In the genomic region with DNA sequence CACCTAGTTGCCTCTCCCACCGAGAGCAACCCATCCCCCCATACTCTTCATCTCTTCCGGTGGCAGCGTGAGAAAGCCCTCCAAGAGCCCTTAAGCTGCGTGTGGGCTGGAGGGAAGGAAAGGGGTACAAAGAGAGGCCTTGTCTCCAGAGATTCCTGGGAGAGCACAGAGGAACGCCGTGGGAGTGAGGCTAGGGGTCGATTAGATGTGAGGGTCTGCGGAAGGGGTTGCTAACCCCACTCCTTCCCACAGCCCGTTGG, we compare ENCODE assay signal across 8 mouse cellular contexts. TPM values are rescaled to one million over a fixed set of nuclear protein-coding genes. Genes with fewer than 3 reads are reported as not detected.
DNase-seq lines count a peak whose midpoint lies in the region; ATAC-seq and TF ChIP-seq lines count a peak whose summit lies in the region.

No protein-coding gene starts in this region.

- WGBS in liver, adult 2 months, result 6% methylated on average over 9 of the region's 9 CpGs
- WGBS in embryonic facial prominence, embryonic 13.5 days, result 0% methylated on average over 9 of the region's 9 CpGs
- 0% methylated on average over 9 of the region's 9 CpGs for WGBS in limb, embryonic 13.5 days
- 0% methylated on average over 9 of the region's 9 CpGs for WGBS in neural tube, embryonic 13.5 days

- H3K36me3 ChIP-seq in liver, adult 2 months (ENCODE audit: control insufficient read depth, insufficient read depth, low read length), result no peaks in the 10 kb centered on the region
- peaks cover 38% of the 10 kb centered on the region for H3K36me3 ChIP-seq in embryonic facial prominence, embryonic 13.5 days
- peaks cover 40% of the 10 kb centered on the region for H3K36me3 ChIP-seq in limb, embryonic 13.5 days
- H3K36me3 ChIP-seq in neural tube, embryonic 13.5 days, result peaks cover 17% of the 10 kb centered on the region

- H3K4me1 ChIP-seq in liver, adult 2 months (ENCODE audit: control insufficient read depth, insufficient read depth, low read length), result peaks cover 2% of the 10 kb centered on the region; the same call in 1 of the 2 replicates
- peaks cover 21% of the 10 kb centered on the region for H3K4me1 ChIP-seq in embryonic facial prominence, embryonic 13.5 days
- H3K4me1 ChIP-seq in limb, embryonic 13.5 days, result peaks cover 38% of the 10 kb centered on the region
- peaks cover 36% of the 10 kb centered on the region for H3K4me1 ChIP-seq in neural tube, embryonic 13.5 days (replicated peaks)

- intact Hi-C loops in gastrocnemius, postnatal 14 days (cut with DNase I; ENCODE audit: low total_unique reads), result no loop called here

- H3K27ac ChIP-seq in liver, adult 2 months (replicated peaks; ENCODE audit: insufficient read depth, low read depth, low read length), result no peak overlapping the region
- peak overlapping the region; percentile 91 for H3K27ac ChIP-seq in embryonic facial prominence, embryonic 13.5 days
- peak overlapping the region; percentile 89 for H3K27ac ChIP-seq in limb, embryonic 13.5 days
- peak overlapping the region; percentile 87 for H3K27ac ChIP-seq in neural tube, embryonic 13.5 days (replicated peaks)

- H3K79me2 ChIP-seq in liver, adult 2 months (ENCODE audit: control insufficient read depth, insufficient read depth, low read length), result no peaks in the 10 kb centered on the region

- TF ChIP-seq POLR2A in liver, adult 2 months (IDR thresholded peaks at IDR 0.05; ENCODE audit: extremely low read depth, insufficient read depth, low read length), result no peak

- no peaks in the 10 kb centered on the region for H3K9me3 ChIP-seq in embryonic facial prominence, embryonic 13.5 days
- H3K9me3 ChIP-seq in limb, embryonic 13.5 days, result no peaks in the 10 kb centered on the region
- no peaks in the 10 kb centered on the region for H3K9me3 ChIP-seq in neural tube, embryonic 13.5 days

- no peaks in the 10 kb centered on the region for H3K27me3 ChIP-seq in liver, adult 2 months (ENCODE audit: control insufficient read depth, insufficient read depth, low read length)
- no peaks in the 10 kb centered on the region for H3K27me3 ChIP-seq in embryonic facial prominence, embryonic 13.5 days
- no peaks in the 10 kb centered on the region for H3K27me3 ChIP-seq in limb, embryonic 13.5 days
- H3K27me3 ChIP-seq in neural tube, embryonic 13.5 days, result no peaks in the 10 kb centered on the region

- ATAC-seq in embryonic facial prominence, embryonic 13.5 days (ENCODE audit: insufficient number of reproducible peaks, insufficient read depth, low FRiP score, low TSS enrichment, low read depth), result no peak
- ATAC-seq in limb, embryonic 13.5 days (ENCODE audit: low FRiP score, low read depth), result no peak
- ATAC-seq in neural tube, embryonic 13.5 days (ENCODE audit: low read depth), result peak; percentile 47

- peak overlapping the region; percentile 49; the same call in 1 of the 2 replicates for H3K4me3 ChIP-seq in liver, adult 2 months (ENCODE audit: insufficient read depth, low read depth, low read length)
- peak overlapping the region; percentile 70 for H3K4me3 ChIP-seq in embryonic facial prominence, embryonic 13.5 days
- peak overlapping the region; percentile 72 for H3K4me3 ChIP-seq in limb, embryonic 13.5 days
- H3K4me3 ChIP-seq in neural tube, embryonic 13.5 days, result peak overlapping the region; percentile 57

- no peak for TF ChIP-seq CTCF in liver, adult 2 months (IDR thresholded peaks at IDR 0.05; ENCODE audit: low read depth, low read length)

- H3K9ac ChIP-seq in liver, adult 2 months (ENCODE audit: low read depth, low read length), result peak overlapping the region; percentile 36; the same call in 1 of the 2 replicates
- peak overlapping the region; percentile 79 for H3K9ac ChIP-seq in embryonic facial prominence, embryonic 13.5 days
- H3K9ac ChIP-seq in limb, embryonic 13.5 days, result peak overlapping the region; percentile 83
- peak overlapping the region; percentile 80 for H3K9ac ChIP-seq in neural tube, embryonic 13.5 days

- H3K4me2 ChIP-seq in embryonic facial prominence, embryonic 13.5 days, result peak overlapping the region; percentile 89
- peak overlapping the region; percentile 89 for H3K4me2 ChIP-seq in limb, embryonic 13.5 days (replicated peaks)
- peak overlapping the region; percentile 78 for H3K4me2 ChIP-seq in neural tube, embryonic 13.5 days

- DNase-seq in liver, adult 2 months (ENCODE audit: extremely low read depth, low read depth, low spot score), result no peak
- no peak for DNase-seq in liver
- no peak for DNase-seq in gastrocnemius, postnatal 14 days
- no peak for DNase-seq in spleen, postnatal 36 days (ENCODE audit: low spot score in 2 of 2)
- no peak for DNase-seq in layer of hippocampus, adult 11-12 months (ENCODE audit: low spot score)

RNA-seq across cellular contexts. Expression of a gene that starts 0.8 kb away (rescaled TPM):
- 0.55 and 0.94 TPM in 2 replicates for total RNA-seq in liver, adult 2 months (2014; rRNA removed)
- 0.82 and 3.7 TPM in 2 replicates for polyA plus RNA-seq in liver, adult 2 months (2012; rRNA removed)
- 46.8 and 51.2 TPM in 2 replicates for polyA plus RNA-seq in embryonic facial prominence, embryonic 13.5 days (2015; fragmentation: Nextera tagmentation; extraction: Ambion mirVana)
- 50.6 and 53.7 TPM in 2 replicates for polyA plus RNA-seq in limb, embryonic 13.5 days (2015; fragmentation: Nextera tagmentation; extraction: Ambion mirVana)
- 35.3 and 36.0 TPM in 2 replicates for polyA plus RNA-seq in neural tube, embryonic 13.5 days (2015; fragmentation: Nextera tagmentation; extraction: Ambion mirVana)
- 10 to 100 TPM; 10.5 to 15.5 TPM for total RNA-seq in gastrocnemius, postnatal 14 days (2021)

RNA-seq across cellular contexts. Expression of a gene that starts 13.2 kb away (rescaled TPM):
- total RNA-seq in liver, adult 2 months (2014; rRNA removed), result 29.3 and 30.8 TPM in 2 replicates
- 47.6 and 51.5 TPM in 2 replicates for polyA plus RNA-seq in liver, adult 2 months (2012; rRNA removed)
- 54.7 and 60.6 TPM in 2 replicates for polyA plus RNA-seq in embryonic facial prominence, embryonic 13.5 days (2015; fragmentation: Nextera tagmentation; extraction: Ambion mirVana)
- polyA plus RNA-seq in limb, embryonic 13.5 days (2015; fragmentation: Nextera tagmentation; extraction: Ambion mirVana), result 62.9 and 65.6 TPM in 2 replicates
- 28.4 and 33.8 TPM in 2 replicates for polyA plus RNA-seq in neural tube, embryonic 13.5 days (2015; fragmentation: Nextera tagmentation; extraction: Ambion mirVana)
- total RNA-seq in gastrocnemius, postnatal 14 days (2021), result 10 to 100 TPM; 10.5 to 12.1 TPM

RNA-seq across cellular contexts. Expression of a gene that starts 13.3 kb away (rescaled TPM):
- 0.94 and 1.1 TPM in 2 replicates for total RNA-seq in liver, adult 2 months (2014; rRNA removed)
- 0.09 and 0.26 TPM in 2 replicates for polyA plus RNA-seq in liver, adult 2 months (2012; rRNA removed)
- polyA plus RNA-seq in embryonic facial prominence, embryonic 13.5 days (2015; fragmentation: Nextera tagmentation; extraction: Ambion mirVana), result 0.50 and 0.63 TPM in 2 replicates
- 0.84 and 1.1 TPM in 2 replicates for polyA plus RNA-seq in limb, embryonic 13.5 days (2015; fragmentation: Nextera tagmentation; extraction: Ambion mirVana)
- polyA plus RNA-seq in neural tube, embryonic 13.5 days (2015; fragmentation: Nextera tagmentation; extraction: Ambion mirVana), result 1.9 and 2.3 TPM in 2 replicates
- total RNA-seq in gastrocnemius, postnatal 14 days (2021), result not detected

RNA-seq across cellular contexts. Expression of a gene that starts 26.8 kb away (rescaled TPM):
- total RNA-seq in liver, adult 2 months (2014; rRNA removed), result 10.6 and 11.1 TPM in 2 replicates
- polyA plus RNA-seq in liver, adult 2 months (2012; rRNA removed), result 7.6 and 10.5 TPM in 2 replicates
- 22.5 and 23.5 TPM in 2 replicates for polyA plus RNA-seq in embryonic facial prominence, embryonic 13.5 days (2015; fragmentation: Nextera tagmentation; extraction: Ambion mirVana)
- polyA plus RNA-seq in limb, embryonic 13.5 days (2015; fragmentation: Nextera tagmentation; extraction: Ambion mirVana), result 20.7 and 21.1 TPM in 2 replicates
- 19.3 and 21.6 TPM in 2 replicates for polyA plus RNA-seq in neural tube, embryonic 13.5 days (2015; fragmentation: Nextera tagmentation; extraction: Ambion mirVana)
- total RNA-seq in gastrocnemius, postnatal 14 days (2021), result 1 to 10 TPM; 4.3 to 4.7 TPM

RNA-seq across cellular contexts. Expression of a gene that starts 42.3 kb away (rescaled TPM):
- total RNA-seq in liver, adult 2 months (2014; rRNA removed), result 139 and 155 TPM in 2 replicates
- 161 and 182 TPM in 2 replicates for polyA plus RNA-seq in liver, adult 2 months (2012; rRNA removed)
- polyA plus RNA-seq in embryonic facial prominence, embryonic 13.5 days (2015; fragmentation: Nextera tagmentation; extraction: Ambion mirVana), result 154 and 165 TPM in 2 replicates
- 170 and 184 TPM in 2 replicates for polyA plus RNA-seq in limb, embryonic 13.5 days (2015; fragmentation: Nextera tagmentation; extraction: Ambion mirVana)
- 63.5 and 71.8 TPM in 2 replicates for polyA plus RNA-seq in neural tube, embryonic 13.5 days (2015; fragmentation: Nextera tagmentation; extraction: Ambion mirVana)
- 100 to 1,000 TPM; 126 to 138 TPM for total RNA-seq in gastrocnemius, postnatal 14 days (2021)
